Mouse (Mus musculus) bone marrow macrophage, adult 2 months (primary cell): ENCODE measurements around the gene Mark4. TPM values are rescaled to one million over a fixed set of nuclear protein-coding genes. Genes with fewer than 3 reads are reported as not detected.

Experiments
- H3K27ac ChIP-seq: 2 replicates; pipeline ENCODE4 v1.5.1; 2012; ENCODE audit warnings: low read depth, low read length; ENCODE audit not compliant: insufficient read depth
- H3K4me1 ChIP-seq: 2 replicates; pipeline ENCODE4 v1.6.1; 2012; ENCODE audit warnings: low read length; ENCODE audit not compliant: control insufficient read depth, insufficient read depth
- H3K4me3 ChIP-seq: 2 replicates; pipeline ENCODE4 v1.5.1; 2012; ENCODE audit warnings: mild to moderate bottlenecking, low read length, moderate library complexity; ENCODE audit not compliant: insufficient read depth
- CTCF ChIP-seq: IDR thresholded peaks from 2 replicates; pipeline ENCODE4 v1.5.1; 2012; ENCODE audit warnings: low read depth, mild to moderate bottlenecking, low read length, moderate library complexity
- POLR2A ChIP-seq: IDR thresholded peaks from 2 replicates; pipeline ENCODE4 v1.6.1; 2012; ENCODE audit warnings: mild to moderate bottlenecking, low read depth, low read length, borderline replicate concordance
- polyA plus RNA-seq: library from polyadenylated mRNA; stranded (reverse); fragments of >200 nt; gene quantifications from 2 replicates; pipeline ENCODE4 v1.2.4, GENCODE M21; 2012; ENCODE audit not compliant: missing spikeins, insufficient read depth, insufficient read length

Gene Mark4
- polyA plus RNA-seq, 1 experiment: 21.4 TPM

- no peak for TF ChIP-seq CTCF
- no peak for TF ChIP-seq POLR2A
- no peak overlapping the region for H3K27ac ChIP-seq
- H3K4me3 ChIP-seq: no peak overlapping the region
- H3K4me1 ChIP-seq: no peaks in the 10 kb centered on the region
Observed at GRCm38 (mm10) chr7:19447689-19448088, 10.9 kb downstream of the Mark4 start.

GRCm38 (mm10) chr7:19444801-19445200 is 13.8 kb downstream of the Mark4 start:
- Histone ChIP-seq H3K4me1 (no peaks in the 10 kb centered on the region), H3K4me3 (no peak overlapping the region), H3K27ac (no peak overlapping the region)
- TF ChIP-seq CTCF (no peak), POLR2A (no peak)

- H3K4me1 ChIP-seq: no peaks in the 10 kb centered on the region
- TF ChIP-seq POLR2A (no peak), CTCF (peak; percentile 17; the same call in 1 of the 2 replicates)
- no peak overlapping the region for H3K4me3 ChIP-seq
- H3K27ac ChIP-seq: no peak overlapping the region
Observed at GRCm38 (mm10) chr7:19443344-19443743, 15.3 kb downstream of the Mark4 start.

- no peaks in the 10 kb centered on the region for H3K4me1 ChIP-seq
- no peak overlapping the region for H3K27ac ChIP-seq
- no peak for TF ChIP-seq POLR2A
- TF ChIP-seq CTCF: no peak
- no peak overlapping the region for H3K4me3 ChIP-seq
Observed at GRCm38 (mm10) chr7:19441448-19442091, 17.1 kb downstream of the Mark4 start.

- no peak overlapping the region for H3K27ac ChIP-seq
- no peak for TF ChIP-seq POLR2A
- TF ChIP-seq CTCF: no peak
- no peaks in the 10 kb centered on the region for H3K4me1 ChIP-seq
- H3K4me3 ChIP-seq: no peak overlapping the region
Observed at GRCm38 (mm10) chr7:19437048-19437447, 21.6 kb downstream of the Mark4 start.

- H3K4me1 ChIP-seq: no peaks in the 10 kb centered on the region
- H3K27ac ChIP-seq: no peak overlapping the region
- no peak for TF ChIP-seq POLR2A
- TF ChIP-seq CTCF: no peak
- no peak overlapping the region for H3K4me3 ChIP-seq
Observed at GRCm38 (mm10) chr7:19436276-19436675, 22.3 kb downstream of the Mark4 start.

GRCm38 (mm10) chr7:19432475-19432874 is 26.1 kb downstream of the Mark4 start:
- Histone ChIP-seq H3K27ac (no peak overlapping the region), H3K4me3 (no peak overlapping the region), H3K4me1 (no peaks in the 10 kb centered on the region)
- no peak for TF ChIP-seq CTCF
- no peak for TF ChIP-seq POLR2A

- TF ChIP-seq POLR2A: no peak
- TF ChIP-seq CTCF: no peak
- H3K27ac ChIP-seq: no peak overlapping the region
- H3K4me3 ChIP-seq: no peak overlapping the region
- no peaks in the 10 kb centered on the region for H3K4me1 ChIP-seq
Observed at GRCm38 (mm10) chr7:19430402-19430801, 28.2 kb downstream of the Mark4 start.

GRCm38 (mm10) chr7:19429726-19430125 is 28.9 kb downstream of the Mark4 start:
- TF ChIP-seq CTCF: no peak
- TF ChIP-seq POLR2A: no peak

GRCm38 (mm10) chr7:19427999-19428650 is 30.5 kb downstream of the Mark4 start:
- Histone ChIP-seq H3K4me3 (no peak overlapping the region), H3K27ac (no peak overlapping the region), H3K4me1 (no peaks in the 10 kb centered on the region)
- TF ChIP-seq POLR2A (no peak), CTCF (no peak)

More at GRCm38 (mm10) chr7:19429726-19430125, 28.9 kb downstream of the Mark4 start:
- H3K4me3 ChIP-seq: no peak overlapping the region
- H3K27ac ChIP-seq: no peak overlapping the region
- no peaks in the 10 kb centered on the region for H3K4me1 ChIP-seq
